Mouse (Mus musculus): ENCODE measurements around the gene Gjc1.

The Gjc1 gene

DNA sequence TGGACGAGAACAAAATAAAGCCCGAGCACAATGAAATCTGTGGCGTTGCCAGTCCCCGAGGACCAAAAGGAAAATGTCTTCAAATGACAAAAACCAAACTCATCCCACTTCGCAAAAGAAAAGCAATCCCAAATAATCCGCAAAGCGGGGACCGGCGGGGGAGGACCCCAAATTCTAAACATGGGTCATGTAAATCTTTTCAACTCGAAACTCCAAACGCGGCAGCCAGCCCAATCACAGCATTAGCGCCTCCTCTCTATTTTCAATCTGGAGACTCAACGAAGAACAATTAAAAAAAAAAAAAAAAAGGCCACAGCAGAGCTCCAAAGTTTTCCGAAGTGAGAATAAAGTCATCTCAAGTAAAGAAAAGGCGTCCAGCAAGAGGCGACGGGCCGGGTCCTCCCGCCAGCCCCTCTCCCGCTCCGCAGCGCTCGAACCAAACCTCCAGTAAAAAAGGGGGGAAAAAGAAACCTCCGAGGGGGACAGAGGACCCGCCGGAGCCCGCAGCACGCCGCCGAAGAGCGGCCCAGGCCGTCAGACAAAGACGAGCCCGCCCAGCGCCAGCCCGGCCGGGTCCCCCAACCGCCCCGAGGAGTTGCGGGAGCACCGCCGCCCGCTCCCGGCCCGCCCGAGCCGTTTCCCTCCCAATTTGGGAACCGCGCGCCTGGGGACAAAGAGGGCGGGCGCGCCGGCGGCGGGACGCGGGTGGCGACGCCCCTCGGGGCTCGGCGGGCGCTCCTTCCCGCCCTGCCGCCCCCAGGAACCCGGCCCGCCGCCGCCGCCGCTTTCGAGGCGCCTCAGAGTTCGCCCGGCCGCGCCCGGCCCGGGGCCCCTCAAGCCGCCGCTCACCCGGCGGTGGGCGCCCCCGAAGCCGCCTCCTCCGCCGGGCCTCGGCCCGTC, 1.1 kb downstream of the Gjc1 start:
- no peak for DNase-seq (ENCODE audit: low spot score in 2 of 2)

DNA sequence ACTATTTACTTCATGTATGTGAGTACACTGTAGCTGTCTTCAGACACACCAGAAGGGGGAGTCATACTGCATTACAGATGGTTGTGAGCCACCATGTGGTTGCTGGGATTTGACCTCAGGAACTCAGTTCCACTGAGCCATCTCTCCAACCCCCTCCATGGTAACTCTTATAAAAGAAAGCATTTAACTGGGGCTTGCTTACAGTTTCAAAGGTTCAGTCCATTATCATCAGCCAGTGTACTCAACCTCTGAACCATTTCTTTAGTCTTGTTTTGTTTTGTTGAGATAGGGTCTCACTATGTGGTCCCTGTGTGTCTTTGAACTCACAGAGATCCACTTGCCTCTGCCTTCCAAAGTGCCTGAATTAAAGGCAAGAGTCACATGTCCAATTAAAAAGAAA, 4.6 kb downstream of the Gjc1 start:
- no peak for DNase-seq (ENCODE audit: low spot score in 2 of 2)

DNA sequence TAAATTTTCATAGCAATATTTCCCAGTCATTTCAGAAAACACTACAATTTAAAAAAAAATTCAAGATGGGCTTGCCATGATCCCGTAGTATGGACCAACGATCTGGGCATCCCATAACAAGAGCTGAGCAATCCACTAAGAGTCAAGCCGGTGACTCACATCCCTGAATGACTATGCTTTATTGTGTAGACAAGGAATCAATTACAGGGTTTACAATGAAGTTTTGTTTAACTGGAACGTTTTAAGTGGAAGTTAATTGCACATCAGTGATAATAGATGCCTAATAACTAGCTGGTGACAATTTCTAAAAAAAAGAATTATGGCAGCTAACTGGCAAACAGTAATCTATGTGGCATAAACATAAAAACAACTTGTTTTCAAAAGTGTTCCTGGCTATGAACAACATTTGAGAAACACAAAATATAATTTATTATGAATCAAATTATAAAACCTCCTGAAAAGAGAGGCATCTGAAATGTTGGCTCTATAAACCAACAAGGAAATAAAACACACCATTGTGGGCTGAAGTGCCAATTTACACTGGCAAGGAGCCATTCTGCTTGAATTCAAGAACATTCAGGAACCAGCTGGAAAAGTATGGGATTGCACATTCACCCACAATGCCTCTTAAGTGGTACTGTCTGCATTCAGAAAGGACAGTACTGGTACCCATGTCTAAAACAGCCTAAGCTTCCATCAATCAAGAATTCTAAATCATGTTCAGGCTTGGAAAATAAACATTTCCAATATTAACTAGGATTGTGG, 8.6 kb downstream of the Gjc1 start:
- no peak for DNase-seq (ENCODE audit: low spot score in 2 of 2)

DNA sequence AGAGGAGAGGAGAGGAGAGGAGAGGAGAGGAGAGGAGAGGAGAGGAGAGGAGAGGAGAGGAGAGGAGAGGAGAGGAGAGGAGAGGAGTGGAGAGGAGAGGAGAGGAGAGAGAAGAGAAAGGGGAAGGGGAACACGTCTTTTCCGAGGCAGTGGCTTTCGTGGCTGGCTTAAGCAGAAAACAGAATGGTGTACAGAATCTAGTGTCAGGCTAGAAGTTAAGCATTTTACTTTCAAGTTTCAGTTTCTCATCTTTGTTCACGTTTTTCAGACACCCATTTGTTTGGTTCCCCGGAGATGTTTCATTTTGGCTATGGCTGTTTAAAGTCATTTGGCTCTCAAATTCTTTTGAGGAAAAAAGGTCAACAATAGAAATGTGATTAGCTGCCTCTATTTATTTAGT, 11.3 kb downstream of the Gjc1 start:
- DNase-seq (ENCODE audit: low spot score in 2 of 2): no peak

DNA sequence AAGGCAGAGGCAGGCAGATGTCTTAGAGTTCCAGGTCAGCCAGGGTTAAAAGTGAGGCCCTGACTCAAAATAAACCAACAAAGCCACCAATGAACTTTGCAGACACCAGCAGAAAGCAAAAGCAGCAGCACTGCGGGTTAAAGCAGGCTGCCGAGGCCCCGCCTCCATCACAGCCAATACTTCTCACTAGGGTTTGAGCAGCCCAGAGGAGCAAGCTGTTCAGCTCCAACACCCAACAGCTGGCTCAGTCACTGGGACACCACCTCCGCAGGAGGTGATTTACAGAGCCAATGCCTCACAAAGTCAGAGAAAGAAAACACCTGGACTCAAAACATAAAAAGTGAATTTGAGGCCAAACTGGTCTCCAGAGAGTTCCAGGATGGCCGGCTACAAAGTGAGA, 16.0 kb downstream of the Gjc1 start:
- DNase-seq (ENCODE audit: low spot score in 2 of 2): no peak

DNA sequence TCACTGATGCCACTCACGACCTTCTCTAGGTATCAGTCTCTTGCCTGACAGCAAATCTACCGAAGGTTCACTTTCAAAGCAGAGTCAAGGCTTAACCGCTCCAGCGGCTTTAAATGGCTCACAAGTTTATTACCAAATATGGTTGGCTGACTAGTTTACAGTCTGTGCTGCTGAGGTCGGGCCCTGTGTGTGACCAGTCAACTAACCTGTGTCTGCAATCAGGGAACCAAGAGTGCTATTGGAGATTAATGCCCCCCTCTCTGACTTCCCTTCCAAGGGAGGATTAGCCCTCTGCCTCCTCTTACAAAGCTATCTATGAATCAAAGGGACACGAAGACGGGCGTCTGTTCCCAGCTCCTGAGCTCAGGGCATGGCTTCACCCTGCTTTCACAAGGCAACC, 25.3 kb downstream of the Gjc1 start:
- no peak for DNase-seq (ENCODE audit: low spot score in 2 of 2)

DNA sequence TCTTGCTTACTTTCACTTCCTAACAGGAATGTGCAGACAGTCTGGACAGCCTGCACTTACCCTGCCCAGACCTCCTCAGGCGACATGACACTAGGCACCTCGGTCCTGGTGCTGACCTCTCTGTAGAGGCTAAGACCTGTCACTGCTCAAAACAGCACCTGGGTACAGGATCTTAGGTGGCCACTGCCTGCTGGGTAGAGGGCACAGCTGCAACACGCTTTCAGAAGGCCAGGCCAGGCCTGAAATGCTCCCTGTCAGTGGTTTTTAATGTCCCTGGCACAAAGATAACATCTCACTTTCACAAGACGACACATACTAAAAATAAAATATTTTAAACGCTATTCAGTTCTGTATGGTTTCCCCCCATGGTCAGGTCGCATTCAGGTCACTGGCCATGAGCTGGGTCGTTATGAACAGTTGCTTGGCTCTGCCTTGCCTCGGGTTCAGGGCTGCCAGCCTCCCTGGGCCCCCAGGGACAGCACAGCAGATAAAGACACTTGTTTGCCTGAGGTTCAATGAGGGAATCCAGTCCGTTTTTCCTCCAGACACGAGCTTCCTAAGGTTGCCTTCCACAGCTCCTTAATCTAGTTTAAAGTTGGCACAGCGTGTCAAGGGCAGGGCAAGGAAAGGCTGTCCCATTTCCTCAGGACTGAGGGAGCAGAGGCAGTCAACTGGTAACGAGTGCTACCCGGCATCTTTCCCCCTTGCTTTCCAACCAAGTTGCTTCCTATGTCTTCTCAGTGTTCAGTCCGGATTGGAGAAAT, 27.6 kb downstream of the Gjc1 start:
- DNase-seq (ENCODE audit: low spot score in 2 of 2): no peak

DNA sequence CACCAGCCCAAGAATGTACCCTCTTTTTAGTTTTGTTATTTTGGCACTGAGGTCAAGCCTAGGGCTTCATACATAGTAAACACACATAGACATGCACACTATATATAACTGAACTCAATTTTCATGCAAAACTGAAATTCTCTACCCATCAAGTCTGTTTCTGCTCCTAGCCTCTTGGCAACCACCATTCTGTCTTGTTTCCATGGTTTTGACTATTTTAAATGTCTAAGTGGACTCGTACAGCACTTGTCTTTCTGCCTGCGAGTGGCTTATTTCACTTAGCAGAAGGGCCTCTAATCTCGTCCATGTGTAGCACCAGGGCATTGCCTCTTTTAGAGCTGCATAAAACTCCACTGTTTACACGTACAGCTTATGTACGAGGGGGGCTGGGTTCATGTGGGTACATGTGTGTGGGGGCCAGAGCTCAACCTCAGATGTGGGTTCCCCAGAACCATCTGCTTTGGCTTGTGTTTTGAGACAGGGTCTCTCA, 31.8 kb downstream of the Gjc1 start:
- DNase-seq (ENCODE audit: low spot score in 2 of 2): no peak

DNA sequence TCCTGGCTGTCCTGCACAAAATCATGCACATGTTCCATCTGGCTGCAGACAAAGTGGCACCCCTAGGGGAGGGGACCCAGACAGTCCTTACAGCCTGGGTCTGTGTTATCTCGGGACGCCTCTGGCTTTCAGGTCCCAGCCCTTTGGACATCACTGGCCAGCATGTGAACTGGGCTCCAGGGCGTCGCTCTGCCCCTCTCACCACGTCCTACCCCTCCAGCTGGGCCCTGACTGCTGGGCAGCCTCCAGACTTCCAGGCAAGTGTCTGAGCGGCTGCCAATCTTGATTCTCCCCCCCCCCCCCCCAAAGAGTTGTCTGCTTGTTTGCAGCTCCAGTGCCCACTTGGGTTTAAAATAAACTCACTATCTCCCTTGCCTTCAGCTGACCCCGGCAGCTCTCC, 36.1 kb downstream of the Gjc1 start:
- no peak for DNase-seq (ENCODE audit: low spot score in 2 of 2)

DNA sequence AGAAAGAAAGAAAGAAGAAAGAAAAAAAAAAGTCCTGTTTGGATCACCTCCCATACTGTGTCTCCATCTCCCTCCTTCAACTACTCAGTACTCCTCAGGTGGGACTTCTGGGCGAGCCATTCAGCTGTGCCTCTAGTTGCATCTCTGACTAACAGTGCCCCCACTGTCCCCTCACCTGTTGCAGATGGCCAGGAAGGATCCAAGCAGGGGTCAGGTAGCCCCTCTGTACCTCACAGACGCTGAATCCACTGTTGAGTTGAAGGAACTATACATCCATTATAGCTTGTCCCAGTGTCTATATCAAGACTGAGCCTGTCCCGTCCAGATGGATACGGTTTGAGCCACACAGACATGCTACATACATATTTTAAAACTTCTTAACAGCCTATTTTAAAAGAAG, 38.0 kb downstream of the Gjc1 start:
- no peak for DNase-seq (ENCODE audit: low spot score in 2 of 2)

DNA sequence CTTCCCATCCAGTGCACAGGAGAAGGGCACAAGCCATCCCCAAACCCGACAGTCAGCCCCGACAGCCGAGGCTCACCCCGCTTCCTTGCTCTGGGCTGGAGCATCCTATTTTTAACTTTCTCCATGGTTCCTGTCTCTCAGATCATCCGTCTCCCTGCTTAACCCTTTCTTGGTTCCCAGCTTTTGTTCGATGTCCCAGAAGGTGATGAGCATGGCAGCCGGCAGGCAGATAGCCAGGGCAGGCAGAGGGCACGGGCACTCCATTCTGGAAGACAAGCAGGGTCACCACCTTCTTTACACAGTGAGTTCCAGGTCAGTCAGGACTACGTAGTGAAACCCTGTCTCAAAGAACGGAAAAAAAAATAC, 38.5 kb downstream of the Gjc1 start:
- no peak for DNase-seq (ENCODE audit: low spot score in 2 of 2)

DNA sequence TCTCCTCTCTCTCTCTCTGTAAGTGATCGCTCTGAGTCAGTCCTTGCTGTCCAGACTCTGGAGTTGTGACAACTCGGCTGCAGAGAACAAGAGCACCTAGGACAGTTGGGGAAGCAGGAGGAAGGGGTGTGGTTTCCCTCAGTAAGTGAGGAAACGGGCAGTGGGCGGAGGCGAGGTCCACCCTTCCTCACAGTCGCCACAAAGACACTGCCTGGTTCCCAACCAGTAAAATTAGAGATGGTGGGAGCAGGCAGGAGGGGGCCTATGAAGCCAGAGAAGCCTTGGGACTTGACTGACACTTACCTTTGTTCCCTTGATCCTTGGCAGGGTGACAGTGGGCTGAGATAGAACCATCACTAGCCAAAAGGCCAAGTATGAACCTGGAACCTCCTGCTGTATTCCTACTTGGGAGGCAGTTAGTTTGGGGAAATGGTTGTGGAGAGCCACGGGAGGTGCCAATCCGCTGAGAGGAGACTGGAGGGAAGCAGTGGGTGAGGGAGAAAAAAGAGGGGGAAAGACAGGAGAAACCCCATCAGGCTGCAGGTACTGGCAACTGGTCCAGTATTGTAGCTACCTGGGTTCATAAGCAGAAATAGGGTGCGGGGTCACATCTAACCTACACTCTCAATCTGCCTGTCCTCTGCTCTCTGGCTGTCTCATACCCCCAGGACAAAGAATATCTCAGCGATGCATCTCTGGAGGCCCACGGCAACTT, 39.1 kb downstream of the Gjc1 start:
- peak in 1 of 2 experiments; percentile 26 for DNase-seq (ENCODE audit: low spot score in 2 of 2)

DNA sequence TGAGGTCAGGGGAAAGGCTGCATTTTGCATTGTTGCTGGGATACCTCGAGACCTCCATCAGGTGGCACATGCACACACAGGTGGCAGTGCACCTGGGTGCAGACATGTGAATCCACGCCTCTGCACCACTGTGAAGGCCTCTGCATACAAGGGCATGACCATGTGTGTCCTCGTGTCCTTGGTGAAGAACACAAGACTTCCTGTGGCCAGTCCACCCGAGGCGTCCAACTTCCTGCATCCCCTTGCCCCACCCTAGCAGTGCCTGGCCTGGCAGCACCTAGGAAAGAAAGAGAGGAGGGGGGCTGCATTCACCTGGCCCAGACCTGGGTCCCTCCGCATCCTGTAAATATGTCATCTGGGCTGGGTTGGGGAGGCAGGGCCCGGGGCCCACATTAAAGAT, 39.7 kb downstream of the Gjc1 start:
- DNase-seq (ENCODE audit: low spot score in 2 of 2): peak in 1 of 2 experiments; percentile 25

DNA sequence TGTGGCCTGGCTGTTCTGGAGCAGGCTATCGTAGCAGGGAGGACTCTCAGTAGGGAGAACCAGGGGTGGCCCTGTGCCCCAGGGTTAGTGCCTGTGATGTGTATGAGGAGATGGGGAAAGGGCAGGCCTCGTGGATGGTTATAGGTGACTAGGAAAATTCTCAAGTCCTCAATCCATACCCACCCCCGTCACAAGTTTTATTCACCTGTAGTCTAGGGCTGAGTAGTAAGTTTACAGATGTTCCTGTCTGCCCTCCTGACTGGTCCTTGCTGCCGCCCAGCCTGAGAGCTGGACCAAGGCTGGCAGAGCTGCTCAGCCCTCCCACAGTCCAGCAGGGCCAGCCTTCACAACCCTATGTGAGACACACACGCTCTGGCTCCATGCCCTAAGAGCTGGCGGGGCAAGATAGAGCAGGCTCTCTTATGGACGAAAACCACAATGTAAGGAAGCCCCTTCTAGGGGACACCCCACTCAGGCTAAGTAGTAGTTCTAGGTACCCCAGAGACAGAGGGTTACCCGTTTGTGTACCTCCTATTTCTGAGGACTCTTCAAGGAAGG, 40.3 kb downstream of the Gjc1 start:
- no peak for DNase-seq (ENCODE audit: low spot score in 2 of 2)

DNA sequence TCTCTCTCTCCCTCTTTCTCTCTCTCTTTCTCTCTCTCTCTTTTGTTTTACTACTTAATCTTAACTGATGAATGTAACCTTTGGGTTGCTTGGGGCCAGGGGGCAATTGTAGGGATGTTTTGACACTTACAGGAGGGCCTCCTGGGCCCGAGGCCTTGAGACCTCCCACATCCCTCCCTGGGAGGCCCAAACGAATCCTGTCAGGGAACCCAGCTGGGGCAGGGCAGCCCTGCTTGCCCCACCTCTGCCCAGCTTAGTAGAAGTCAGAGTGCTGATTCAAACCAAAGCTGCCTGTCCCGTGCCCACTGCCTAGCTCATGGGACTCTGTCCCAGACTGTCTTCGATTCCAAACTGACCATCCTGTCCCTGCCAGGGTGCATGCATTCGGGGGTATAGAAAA, 40.9 kb downstream of the Gjc1 start:
- DNase-seq (ENCODE audit: low spot score in 2 of 2): no peak

DNA sequence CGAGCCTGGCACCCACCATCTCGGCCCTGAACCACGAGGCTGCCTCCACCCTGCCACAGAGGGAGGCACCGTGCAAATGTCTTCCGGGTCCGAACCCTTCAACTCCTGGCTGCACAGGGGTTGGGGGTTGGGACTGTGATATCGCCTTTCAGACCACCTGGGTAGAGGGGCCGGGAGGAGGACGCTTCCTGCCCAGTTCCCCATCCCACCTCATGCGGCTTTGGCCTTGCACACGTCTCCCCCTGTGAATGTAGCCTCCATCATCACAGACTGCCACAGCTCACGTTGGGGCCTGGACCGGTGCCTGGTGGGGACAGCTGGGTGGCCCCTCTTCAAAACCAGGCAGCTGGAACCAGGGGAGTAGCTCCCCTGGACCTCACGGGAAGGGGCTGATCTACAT, 41.3 kb downstream of the Gjc1 start:
- DNase-seq (ENCODE audit: low spot score in 2 of 2): no peak

DNA sequence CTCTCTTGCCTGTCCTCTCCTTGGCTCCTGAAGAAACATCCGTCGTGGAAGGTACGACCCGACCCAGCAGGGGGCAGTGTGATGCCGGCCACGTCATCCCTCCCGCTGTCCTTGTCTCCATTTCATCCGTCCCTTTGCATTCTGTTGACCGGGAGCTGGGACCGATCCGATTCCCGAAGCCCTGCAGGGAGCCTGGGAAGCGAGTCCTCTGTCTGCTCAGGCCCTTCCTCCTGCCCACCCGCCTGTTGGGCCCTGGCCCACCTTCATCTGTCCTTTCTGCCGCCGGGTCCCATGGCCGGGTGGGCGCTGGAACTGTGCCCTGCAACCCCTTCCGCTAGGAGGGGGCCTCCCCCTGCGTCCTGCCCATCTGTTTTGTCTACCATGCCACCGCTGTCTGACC, 41.9 kb downstream of the Gjc1 start:
- DNase-seq (ENCODE audit: low spot score in 2 of 2): peak; percentile 70

DNA sequence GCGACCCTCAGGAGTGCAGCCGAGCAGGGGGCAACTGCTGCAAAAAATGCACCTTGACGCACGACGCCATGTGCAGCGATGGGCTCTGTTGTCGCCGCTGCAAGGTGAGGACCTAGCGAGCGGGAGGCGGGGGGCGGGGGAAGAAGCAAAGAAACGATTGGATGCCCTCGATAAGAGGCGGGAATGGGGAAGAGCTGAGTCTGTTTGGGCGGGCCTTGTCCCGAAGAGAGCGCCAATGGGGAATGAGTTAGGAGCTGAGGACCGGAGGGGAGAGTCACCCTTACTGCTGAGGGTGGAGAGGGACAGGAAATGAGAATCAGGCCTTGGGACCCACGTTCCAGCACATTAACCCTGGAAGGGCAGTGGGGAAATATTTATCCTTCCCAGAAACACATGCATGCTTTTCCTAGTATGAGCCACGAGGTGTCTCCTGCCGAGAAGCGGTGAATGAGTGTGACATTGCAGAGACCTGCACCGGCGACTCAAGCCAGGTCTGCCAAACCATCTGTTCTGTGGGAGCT, 44.8 kb downstream of the Gjc1 start:
- DNase-seq (ENCODE audit: low spot score in 2 of 2): peak; percentile 72 to 78

DNA sequence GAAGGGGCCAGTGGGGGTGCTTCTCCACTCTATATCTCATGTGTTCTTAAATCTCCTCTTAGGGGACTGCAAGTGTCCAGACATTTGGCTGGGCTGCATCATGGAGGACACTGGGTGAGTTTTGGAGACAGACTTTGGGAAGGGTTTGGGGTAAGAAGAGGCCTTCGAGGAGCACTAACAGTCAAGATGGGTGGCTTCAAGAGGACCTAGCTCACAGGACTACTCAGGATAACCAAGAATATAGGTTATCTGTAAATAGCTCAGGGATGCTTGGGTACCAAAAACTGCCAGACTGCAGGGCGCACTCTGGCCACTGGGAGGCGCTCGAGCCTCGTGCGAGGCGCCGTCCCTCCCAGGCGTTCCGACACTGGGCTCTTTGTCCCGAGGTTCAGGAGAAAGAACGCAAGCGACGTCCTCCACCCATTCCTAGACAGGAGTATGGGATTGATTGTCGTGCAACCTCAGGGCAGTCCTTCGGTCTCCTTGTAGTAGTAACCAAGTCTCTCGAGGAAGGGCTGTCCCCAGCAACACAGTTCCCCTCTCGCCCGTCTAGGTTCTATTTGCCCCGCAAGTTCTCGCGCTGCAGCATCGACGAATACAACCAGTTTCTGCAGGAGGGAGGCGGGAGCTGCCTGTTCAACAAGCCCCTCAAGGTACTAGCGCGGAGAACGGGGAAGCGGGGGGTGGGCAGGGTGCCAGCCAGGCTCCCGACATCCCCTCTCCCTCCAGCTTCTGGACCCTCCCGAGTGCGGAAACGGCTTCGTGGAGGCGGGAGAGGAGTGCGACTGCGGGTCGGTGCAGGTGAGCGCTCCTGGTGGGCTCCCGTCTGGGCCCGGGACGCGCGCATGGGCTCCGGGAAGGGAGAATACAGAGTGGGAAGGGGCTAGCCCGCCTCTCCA, 45.5 kb downstream of the Gjc1 start:
- peak; percentile 77 to 84 for DNase-seq (ENCODE audit: low spot score in 2 of 2)
